Mouse (Mus musculus) mammary gland, adult 2 months (tissue): ENCODE measurements around the gene Rpl37a. TPM values are rescaled to one million over a fixed set of nuclear protein-coding genes. Genes with fewer than 3 reads are reported as not detected.

Experiments used
- polyA plus RNA-seq: library from polyadenylated mRNA; depleted of rRNA; stranded (reverse); fragments of >200 nt; gene quantifications from 2 replicates; pipeline ENCODE4 v1.2.3, GENCODE M21; 2012; ENCODE audit warnings: low replicate concordance; rRNA removed

Gene Rpl37a
- 498 and 569 TPM in 2 replicates for polyA plus RNA-seq

DNA sequence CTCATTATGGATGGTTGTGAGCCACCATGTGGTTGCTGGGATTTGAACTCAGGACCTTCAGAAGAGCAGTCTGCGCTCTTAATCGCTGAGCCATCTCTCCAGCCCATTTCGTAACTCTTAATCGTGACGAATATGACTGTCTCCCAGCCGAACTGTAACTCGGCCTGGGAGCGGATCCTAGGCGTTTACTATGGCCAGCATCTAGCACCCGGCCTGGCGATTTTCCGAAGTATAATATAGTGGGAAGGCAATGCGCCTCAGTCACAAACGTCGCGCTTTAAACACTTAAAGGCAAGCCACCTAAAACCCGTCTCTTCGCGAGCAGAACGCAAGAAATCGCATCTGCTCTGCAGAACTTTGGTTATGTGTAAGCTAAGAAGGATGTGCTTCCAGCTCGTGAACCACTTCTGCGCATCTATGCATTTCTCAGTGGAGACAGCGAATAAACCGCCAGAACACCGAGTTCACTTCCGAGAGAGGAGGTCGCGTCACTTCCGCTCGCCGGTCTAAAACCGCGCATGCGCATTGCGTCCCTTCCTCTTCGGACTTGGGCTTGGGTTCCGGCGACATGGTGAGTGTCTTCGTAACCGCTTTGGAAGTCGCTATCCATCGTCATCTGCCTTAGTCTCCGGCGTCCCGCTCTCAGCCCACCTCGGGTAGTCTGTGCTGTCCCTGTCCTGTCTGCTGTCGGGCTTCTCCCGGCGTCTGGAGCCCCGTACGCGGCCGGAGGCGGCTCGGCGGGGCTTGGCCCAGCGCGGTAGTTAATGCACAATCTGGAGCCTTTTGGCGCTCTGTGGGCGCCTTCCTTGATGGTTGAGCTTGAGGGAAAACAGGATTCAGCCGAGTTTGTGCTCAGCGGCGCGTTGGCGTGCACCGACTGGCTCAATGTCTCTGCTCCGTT lies at the start of gene Rpl37a:
TSS of gene Rpl37a (plus strand) at position 538 of the 901 bp plus-strand sequence.

DNA sequence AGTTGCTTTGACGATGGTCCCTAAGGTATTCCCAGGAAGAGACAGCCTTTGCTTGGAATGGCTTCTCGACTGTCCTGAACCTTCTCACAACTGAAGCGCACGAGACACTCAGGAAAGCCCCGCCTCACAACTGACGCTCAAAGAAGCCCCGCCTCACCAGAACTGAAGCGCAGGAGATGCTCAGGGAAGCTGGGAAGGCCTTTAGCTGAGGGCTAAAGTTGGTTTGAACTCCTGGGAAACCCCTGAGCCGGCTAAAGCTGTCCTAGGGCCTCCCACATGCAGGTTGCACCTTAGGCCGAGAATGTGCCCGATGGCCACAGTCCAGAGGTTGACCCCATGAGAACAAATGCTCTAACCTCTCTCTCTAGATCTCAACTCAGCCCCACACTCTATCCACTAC lies 10.6 kb upstream of the Rpl37a start, which contains the start of gene Ankar:
TSS of gene Ankar (minus strand) at position 101 of the 400 bp plus-strand sequence.

Other genes with a start within 250 kb of the Rpl37a start
- 0.12 and 0.20 TPM in 2 replicates for gene March4, start 174.4 kb upstream of the Rpl37a start, polyA plus RNA-seq
- 23.0 and 28.5 TPM in 2 replicates for gene Smarcal1, start 128.0 kb upstream of the Rpl37a start, polyA plus RNA-seq
- not detected in 2 replicates for gene Ankar, start 10.7 kb upstream of the Rpl37a start, polyA plus RNA-seq
- 12.0 and 40.9 TPM in 2 replicates for gene Igfbp2, start 113.2 kb downstream of the Rpl37a start, polyA plus RNA-seq
- gene Igfbp5, start 163.6 kb downstream of the Rpl37a start, polyA plus RNA-seq: 153 and 229 TPM in 2 replicates